Mouse (Mus musculus) megakaryocyte, adult 5-6 weeks (primary cell): Measurements from ENCODE around the gene Ttll3. TPM values are rescaled to one million over a fixed set of nuclear protein-coding genes. Genes with fewer than 3 reads are reported as not detected.

Source experiments
- ATAC-seq: 2 replicates; pipeline ENCODE4 v1.8.0; 2016; ENCODE audit warnings: mild to moderate bottlenecking, inconsistent platforms; ENCODE audit not compliant: poor library complexity, severe bottlenecking
- total RNA-seq, 2 experiments: library from RNA; stranded (forward) in 1 of 2; stranded (reverse) in 1 of 2; fragments of 153-499, 151-499 nt in 1 of 2; fragments of 221-1000, 200-1000 nt in 1 of 2; gene quantifications; 2 replicates each; pipeline versions ENCODE4 v1.2.3 to v1.2.4; 2015 to 2017

The Ttll3 gene
- total RNA-seq, 2 experiments from 2014 or later: 7.2 to 9.9 TPM

GRCm38 (mm10) chr6:113377496-113378385 is 11.3 kb upstream of the Ttll3 start, which contains the start of the genes Tada3 and Arpc4:
Tada3 (minus strand) TSS chr6:113377883.
Arpc4 (plus strand) TSS chr6:113378115.
- ATAC-seq: peak; percentile 77

- peak; percentile 32 for ATAC-seq
Observed at GRCm38 (mm10) chr6:113379246-113379645, 9.8 kb upstream of the Ttll3 start.

- ATAC-seq: no peak
Observed at GRCm38 (mm10) chr6:113380480-113380879, 8.6 kb upstream of the Ttll3 start.

- no peak for ATAC-seq
Observed at GRCm38 (mm10) chr6:113384351-113384927, 4.6 kb upstream of the Ttll3 start.

GRCm38 (mm10) chr6:113385160-113385714 is 3.8 kb upstream of the Ttll3 start:
- ATAC-seq: no peak

GRCm38 (mm10) chr6:113386025-113386424 is 3.0 kb upstream of the Ttll3 start:
- no peak for ATAC-seq

GRCm38 (mm10) chr6:113390715-113391114 is 1.7 kb downstream of the Ttll3 start:
- no peak for ATAC-seq

GRCm38 (mm10) chr6:113392015-113392386 is 2.9 kb downstream of the Ttll3 start:
- 0 out of 2 replicates have a peak, but pooled peaks have one; percentile 1 for ATAC-seq

- peak; percentile 41 for ATAC-seq
Observed at GRCm38 (mm10) chr6:113392387-113393071, 3.5 kb downstream of the Ttll3 start.

GRCm38 (mm10) chr6:113393951-113394350 is 4.9 kb downstream of the Ttll3 start:
- ATAC-seq: no peak

- no peak for ATAC-seq
Observed at GRCm38 (mm10) chr6:113394811-113395210, 5.8 kb downstream of the Ttll3 start.

- no peak for ATAC-seq
Observed at GRCm38 (mm10) chr6:113395501-113395900, 6.4 kb downstream of the Ttll3 start.

GRCm38 (mm10) chr6:113396270-113397030 is 7.4 kb downstream of the Ttll3 start:
- ATAC-seq: no peak

- no peak for ATAC-seq
Observed at GRCm38 (mm10) chr6:113402094-113402493, 13.0 kb downstream of the Ttll3 start.

GRCm38 (mm10) chr6:113404649-113405448 is 15.8 kb downstream of the Ttll3 start:
- no peak for ATAC-seq

- ATAC-seq: no peak
Observed at GRCm38 (mm10) chr6:113405483-113405882, 16.4 kb downstream of the Ttll3 start.

- ATAC-seq: no peak
Observed at GRCm38 (mm10) chr6:113406683-113407082, 17.6 kb downstream of the Ttll3 start.

GRCm38 (mm10) chr6:113410001-113410400 is 20.9 kb downstream of the Ttll3 start:
- ATAC-seq: no peak

GRCm38 (mm10) chr6:113416416-113416815 is 27.4 kb downstream of the Ttll3 start:
- no peak for ATAC-seq
